Mouse (Mus musculus) testis, adult 2 months (tissue): Measurements from ENCODE around the gene Tipin. TPM values are rescaled to one million over a fixed set of nuclear protein-coding genes. Genes with fewer than 3 reads are reported as not detected.

Source experiments
- H3K27ac ChIP-seq: fragments of 200-500 bp; 2 replicates; pipeline ENCODE4 v1.5.1; 2012; ENCODE audit warnings: low read depth, low read length; ENCODE audit not compliant: control insufficient read depth, insufficient read depth
- H3K27me3 ChIP-seq: fragments of 200-500 bp; 2 replicates; pipeline ENCODE4 v1.6.1; 2012; ENCODE audit warnings: mild to moderate bottlenecking, low read length, moderate library complexity; ENCODE audit not compliant: control insufficient read depth, insufficient read depth
- H3K36me3 ChIP-seq: fragments of 200-500 bp; 2 replicates; pipeline ENCODE4 v1.6.1; 2012; ENCODE audit warnings: mild to moderate bottlenecking, low read length; ENCODE audit not compliant: control insufficient read depth, insufficient read depth
- H3K4me1 ChIP-seq: fragments of 200-500 bp; 2 replicates; pipeline ENCODE4 v1.6.1; 2012; ENCODE audit warnings: low read length; ENCODE audit not compliant: control insufficient read depth, insufficient read depth
- H3K4me3 ChIP-seq: fragments of 200-500 bp; 2 replicates; pipeline ENCODE4 v1.5.1; 2012; ENCODE audit warnings: low read depth, mild to moderate bottlenecking, low read length, moderate library complexity, mixed read lengths; ENCODE audit not compliant: control insufficient read depth
- CTCF ChIP-seq: fragments of 200-500 bp; IDR thresholded peaks from 2 replicates; pipeline ENCODE4 v1.5.1; 2012; ENCODE audit warnings: low read depth, mild to moderate bottlenecking, inconsistent platforms, low read length, moderate library complexity; ENCODE audit not compliant: control insufficient read depth, insufficient read depth, insufficient replicate concordance
- POLR2A ChIP-seq: fragments of 200-500 bp; IDR thresholded peaks from 2 replicates; pipeline ENCODE4 v1.6.1; 2012; ENCODE audit warnings: low read depth, mild to moderate bottlenecking, inconsistent platforms, low read length, moderate library complexity; ENCODE audit not compliant: control insufficient read depth
- polyA plus RNA-seq: library from polyadenylated mRNA; depleted of rRNA; stranded (reverse); fragments of >200 nt; gene quantifications from 2 replicates; pipeline ENCODE4 v1.2.3, GENCODE M21; 2012

Gene Tipin
- polyA plus RNA-seq, 1 experiment = 26.3 TPM

- peaks cover 2% of the 10 kb centered on the region for H3K4me1 ChIP-seq
- TF ChIP-seq CTCF (no peak), POLR2A (peak; percentile 61)
- H3K4me3 ChIP-seq = peak overlapping the region; percentile 98
- peaks cover 3% of the 10 kb centered on the region for H3K36me3 ChIP-seq
- no peaks in the 10 kb centered on the region for H3K27me3 ChIP-seq
- peak overlapping the region; percentile 99 for H3K27ac ChIP-seq
These were observed 59.2 kb downstream of the Tipin start for GRCm38 (mm10) chr9:64340351-64341253.

- TF ChIP-seq CTCF = no peak
- TF ChIP-seq POLR2A = no peak
- H3K4me3 ChIP-seq = peak within 1 kb of the TSS; percentile 98
- peak within 1 kb of the TSS; percentile 99 for H3K27ac ChIP-seq
- H3K36me3 ChIP-seq = peaks cover 3% of the 10 kb centered on the region
- peaks cover 2% of the 10 kb centered on the region for H3K4me1 ChIP-seq
- no peaks in the 10 kb centered on the region for H3K27me3 ChIP-seq
These were observed 59.8 kb downstream of the Tipin start, which contains the start of gene Dis3l for GRCm38 (mm10) chr9:64341254-64341566. Dis3l (minus strand) TSS chr9:64341288.

GRCm38 (mm10) chr9:64341671-64342070, 60.3 kb downstream of the Tipin start:
- Histone ChIP-seq H3K27me3 (no peaks in the 10 kb centered on the region), H3K36me3 (peaks cover 3% of the 10 kb centered on the region), H3K4me1 (peaks cover 2% of the 10 kb centered on the region), H3K27ac (no peak overlapping the region), H3K4me3 (peak overlapping the region; percentile 98; the same call in 1 of the 2 replicates)
- TF ChIP-seq POLR2A (no peak), CTCF (no peak)

- no peak for TF ChIP-seq CTCF
- TF ChIP-seq POLR2A = no peak
- H3K27me3 ChIP-seq = no peaks in the 10 kb centered on the region
These were observed 62.3 kb downstream of the Tipin start for GRCm38 (mm10) chr9:64343656-64344055.

GRCm38 (mm10) chr9:64345931-64346330, 64.5 kb downstream of the Tipin start:
- Histone ChIP-seq H3K27ac (no peak overlapping the region), H3K4me1 (no peaks in the 10 kb centered on the region)

More at GRCm38 (mm10) chr9:64343656-64344055, 62.3 kb downstream of the Tipin start:
- no peak overlapping the region for H3K27ac ChIP-seq
- H3K4me1 ChIP-seq = peaks cover 2% of the 10 kb centered on the region
- H3K36me3 ChIP-seq = no peaks in the 10 kb centered on the region
- H3K4me3 ChIP-seq = no peak overlapping the region

GRCm38 (mm10) chr9:64347377-64347776, 66.0 kb downstream of the Tipin start:
- H3K27ac ChIP-seq = no peak overlapping the region
- H3K4me1 ChIP-seq = no peaks in the 10 kb centered on the region
- TF ChIP-seq CTCF (no peak), POLR2A (no peak)
- no peak overlapping the region for H3K4me3 ChIP-seq
- no peaks in the 10 kb centered on the region for H3K27me3 ChIP-seq
- no peaks in the 10 kb centered on the region for H3K36me3 ChIP-seq

More at GRCm38 (mm10) chr9:64345931-64346330, 64.5 kb downstream of the Tipin start:
- TF ChIP-seq CTCF (no peak), POLR2A (no peak)
- no peaks in the 10 kb centered on the region for H3K36me3 ChIP-seq
- H3K4me3 ChIP-seq = no peak overlapping the region
- no peaks in the 10 kb centered on the region for H3K27me3 ChIP-seq

GRCm38 (mm10) chr9:64349490-64349889, 68.1 kb downstream of the Tipin start:
- Histone ChIP-seq H3K4me3 (no peak overlapping the region), H3K27ac (no peak overlapping the region), H3K36me3 (no peaks in the 10 kb centered on the region), H3K4me1 (no peaks in the 10 kb centered on the region), H3K27me3 (no peaks in the 10 kb centered on the region)
- TF ChIP-seq CTCF (no peak), POLR2A (no peak)
